Mouse (Mus musculus): ENCODE measurements around the gene Nkiras2. TPM values are rescaled to one million over a fixed set of nuclear protein-coding genes. Genes with fewer than 3 reads are reported as not detected.

Nkiras2 gene
- total and polyA plus RNA-seq, 3 experiments: 22.7 to 54.9 (median 40.4) TPM

- no peak for DNase-seq (ENCODE audit: low spot score)
- no peak for ATAC-seq (ENCODE audit: extremely low read depth, insufficient number of reproducible peaks, low FRiP score, poor library complexity, severe bottlenecking)
- TF ChIP-seq GATA2 (IDR thresholded peaks at IDR 0.05; ENCODE audit: borderline replicate concordance, low read depth, low read length) (no peak), CTCF (IDR thresholded peaks at IDR 0.05; ENCODE audit: low read depth, low read length) (no peak), GATA1 (IDR thresholded peaks at IDR 0.05; ENCODE audit: borderline replicate concordance, low read length) (no peak), TAL1 (conservative IDR thresholded peaks at IDR 0.05; ENCODE audit: low read depth, low read length) (no peak), POLR2AphosphoS5 (IDR thresholded peaks at IDR 0.05; ENCODE audit: insufficient replicate concordance, low read depth, low read length) (no peak)
- Histone ChIP-seq H3K4me3 (ENCODE audit: low read depth, low read length) (no peak overlapping the region), H3K4me1 (ENCODE audit: insufficient read depth, low read depth, low read length) (no peaks in the 10 kb centered on the region), H3K36me3 (replicated peaks) (peaks cover 100% of the 10 kb centered on the region), H3K9me3 (replicated peaks) (no peaks in the 10 kb centered on the region), H3K27me3 (ENCODE audit: insufficient read depth, low read length) (no peaks in the 10 kb centered on the region)
Observed at GRCm38 (mm10) chr11:100592346-100593046, 26.5 kb upstream of the Nkiras2 start.

DNA sequence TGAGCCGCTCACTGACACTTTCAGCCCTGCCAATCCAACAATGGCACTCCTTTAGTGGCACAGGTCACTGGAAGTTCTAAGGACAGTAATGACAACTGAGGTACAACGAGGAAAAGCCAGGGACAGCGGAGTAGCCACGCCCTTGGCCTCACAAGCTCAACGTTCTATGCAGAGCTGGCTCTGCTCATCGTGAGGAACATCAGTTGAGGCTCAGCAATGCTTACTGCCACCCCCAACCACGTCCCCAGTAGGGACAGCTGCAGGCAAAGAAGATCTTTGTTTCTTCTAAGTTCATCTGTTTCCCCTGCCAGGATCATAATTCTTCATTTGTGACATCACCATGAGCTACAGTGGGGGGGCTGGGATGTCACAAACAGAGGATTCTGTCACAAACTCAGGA is 24.4 kb upstream of the Nkiras2 start:
- no peak for ATAC-seq (ENCODE audit: extremely low read depth, insufficient number of reproducible peaks, low FRiP score, poor library complexity, severe bottlenecking)
- H3K9me3 ChIP-seq (replicated peaks): no peaks in the 10 kb centered on the region
- H3K4me1 ChIP-seq (ENCODE audit: insufficient read depth, low read depth, low read length): no peaks in the 10 kb centered on the region
- no peak overlapping the region for H3K4me3 ChIP-seq (ENCODE audit: low read depth, low read length)
- no peaks in the 10 kb centered on the region for H3K27me3 ChIP-seq (ENCODE audit: insufficient read depth, low read length)
- TF ChIP-seq GATA1 (IDR thresholded peaks at IDR 0.05; ENCODE audit: borderline replicate concordance, low read length): no peak
- TF ChIP-seq TAL1 (conservative IDR thresholded peaks at IDR 0.05; ENCODE audit: low read depth, low read length): no peak
- TF ChIP-seq GATA2 (IDR thresholded peaks at IDR 0.05; ENCODE audit: borderline replicate concordance, low read depth, low read length): no peak
- TF ChIP-seq CTCF (IDR thresholded peaks at IDR 0.05; ENCODE audit: low read depth, low read length): no peak
- TF ChIP-seq POLR2AphosphoS5 (IDR thresholded peaks at IDR 0.05; ENCODE audit: insufficient replicate concordance, low read depth, low read length): no peak
- peaks cover 100% of the 10 kb centered on the region for H3K36me3 ChIP-seq (replicated peaks)
- no peak for DNase-seq (ENCODE audit: low spot score)

DNA sequence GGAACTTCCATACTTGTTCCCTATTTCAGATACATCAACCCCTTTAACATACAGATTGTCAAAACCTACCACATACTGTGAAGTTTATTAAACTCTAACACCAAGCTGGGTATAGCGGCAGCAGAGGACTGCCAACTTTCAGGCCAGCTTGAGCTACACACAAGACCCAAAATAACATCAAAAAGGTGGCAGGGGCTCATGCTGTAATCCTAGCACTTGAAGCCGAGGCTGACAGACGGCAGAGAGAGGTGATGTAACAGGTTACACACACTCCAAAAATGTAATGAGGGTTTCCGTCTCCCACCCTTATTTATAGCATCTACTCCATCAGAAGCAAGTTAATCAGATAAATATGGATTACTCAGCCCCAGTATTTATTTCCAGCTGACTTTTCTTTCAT is 23.5 kb upstream of the Nkiras2 start:
- ATAC-seq (ENCODE audit: extremely low read depth, insufficient number of reproducible peaks, low FRiP score, poor library complexity, severe bottlenecking): no peak
- DNase-seq (ENCODE audit: low spot score): no peak
- Histone ChIP-seq H3K27me3 (ENCODE audit: insufficient read depth, low read length) (no peaks in the 10 kb centered on the region), H3K4me1 (ENCODE audit: insufficient read depth, low read depth, low read length) (no peaks in the 10 kb centered on the region), H3K36me3 (replicated peaks) (peaks cover 100% of the 10 kb centered on the region), H3K4me3 (ENCODE audit: low read depth, low read length) (no peak overlapping the region), H3K9me3 (replicated peaks) (no peaks in the 10 kb centered on the region)
- TF ChIP-seq GATA1 (IDR thresholded peaks at IDR 0.05; ENCODE audit: borderline replicate concordance, low read length) (no peak), CTCF (IDR thresholded peaks at IDR 0.05; ENCODE audit: low read depth, low read length) (no peak), TAL1 (conservative IDR thresholded peaks at IDR 0.05; ENCODE audit: low read depth, low read length) (no peak), POLR2AphosphoS5 (IDR thresholded peaks at IDR 0.05; ENCODE audit: insufficient replicate concordance, low read depth, low read length) (no peak), GATA2 (IDR thresholded peaks at IDR 0.05; ENCODE audit: borderline replicate concordance, low read depth, low read length) (no peak)

DNA sequence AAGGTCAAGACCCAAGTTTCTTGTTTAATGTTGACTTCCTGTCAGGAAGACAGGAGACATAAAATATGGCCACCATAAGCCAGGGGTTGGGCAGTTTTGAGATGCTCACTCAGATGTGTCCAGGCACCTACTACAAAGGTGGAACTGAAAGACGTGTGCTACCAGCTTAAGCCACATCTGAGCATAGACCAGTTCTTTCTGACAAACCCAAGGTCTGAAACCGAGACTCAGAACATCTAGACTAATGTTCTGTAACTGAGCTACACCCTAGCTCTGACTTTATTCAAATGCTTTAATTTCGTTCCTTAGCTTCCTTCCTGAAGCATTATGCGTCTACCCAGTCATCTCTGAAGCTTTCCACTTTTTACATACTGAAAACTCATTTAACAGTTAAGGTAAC is 21.0 kb upstream of the Nkiras2 start:
- H3K9me3 ChIP-seq (replicated peaks): no peaks in the 10 kb centered on the region
- peaks cover 99% of the 10 kb centered on the region for H3K36me3 ChIP-seq (replicated peaks)
- no peaks in the 10 kb centered on the region for H3K27me3 ChIP-seq (ENCODE audit: insufficient read depth, low read length)
- no peak for TF ChIP-seq GATA1 (IDR thresholded peaks at IDR 0.05; ENCODE audit: borderline replicate concordance, low read length)
- no peak for TF ChIP-seq CTCF (IDR thresholded peaks at IDR 0.05; ENCODE audit: low read depth, low read length)
- no peak for TF ChIP-seq POLR2AphosphoS5 (IDR thresholded peaks at IDR 0.05; ENCODE audit: insufficient replicate concordance, low read depth, low read length)
- no peak for TF ChIP-seq TAL1 (conservative IDR thresholded peaks at IDR 0.05; ENCODE audit: low read depth, low read length)
- no peak for TF ChIP-seq GATA2 (IDR thresholded peaks at IDR 0.05; ENCODE audit: borderline replicate concordance, low read depth, low read length)
- H3K4me3 ChIP-seq (ENCODE audit: low read depth, low read length): no peak overlapping the region
- ATAC-seq (ENCODE audit: extremely low read depth, insufficient number of reproducible peaks, low FRiP score, poor library complexity, severe bottlenecking) (no peak), DNase-seq (ENCODE audit: low spot score) (no peak)
- peaks cover under 1% of the 10 kb centered on the region; the same call in 1 of the 2 replicates for H3K4me1 ChIP-seq (ENCODE audit: insufficient read depth, low read depth, low read length)

GRCm38 (mm10) chr11:100601372-100601771 is 17.7 kb upstream of the Nkiras2 start:
- no peaks in the 10 kb centered on the region for H3K9me3 ChIP-seq (replicated peaks)
- H3K36me3 ChIP-seq (replicated peaks): peaks cover 94% of the 10 kb centered on the region
- H3K4me3 ChIP-seq (ENCODE audit: low read depth, low read length): no peak overlapping the region
- DNase-seq (ENCODE audit: low spot score) (no peak), ATAC-seq (ENCODE audit: extremely low read depth, insufficient number of reproducible peaks, low FRiP score, poor library complexity, severe bottlenecking) (no peak)
- peaks cover 12% of the 10 kb centered on the region for H3K4me1 ChIP-seq (ENCODE audit: insufficient read depth, low read depth, low read length)
- no peak for TF ChIP-seq GATA2 (IDR thresholded peaks at IDR 0.05; ENCODE audit: borderline replicate concordance, low read depth, low read length)
- no peak for TF ChIP-seq GATA1 (IDR thresholded peaks at IDR 0.05; ENCODE audit: borderline replicate concordance, low read length)
- no peak for TF ChIP-seq POLR2AphosphoS5 (IDR thresholded peaks at IDR 0.05; ENCODE audit: insufficient replicate concordance, low read depth, low read length)
- TF ChIP-seq CTCF (IDR thresholded peaks at IDR 0.05; ENCODE audit: low read depth, low read length): no peak
- TF ChIP-seq TAL1 (conservative IDR thresholded peaks at IDR 0.05; ENCODE audit: low read depth, low read length): no peak
- no peaks in the 10 kb centered on the region for H3K27me3 ChIP-seq (ENCODE audit: insufficient read depth, low read length)

DNA sequence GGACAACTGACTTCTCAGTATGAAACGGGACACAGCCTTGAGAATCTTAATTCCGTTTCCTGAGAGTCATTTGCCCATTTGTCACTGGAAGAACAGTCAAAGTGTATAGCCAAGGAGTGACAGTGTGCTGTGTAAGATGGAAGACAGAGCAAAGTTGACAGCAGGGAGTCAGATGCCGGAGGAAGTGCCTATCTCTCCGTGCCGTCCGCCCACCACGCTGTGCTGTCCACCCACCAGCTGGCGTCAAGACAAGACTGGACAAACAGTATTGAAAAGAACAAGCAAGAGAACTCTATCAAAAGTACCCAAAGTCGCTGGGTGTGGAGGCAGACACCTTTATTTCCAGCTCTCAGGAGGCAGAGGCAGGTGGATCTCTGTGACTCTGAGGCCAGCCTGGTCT is 15.9 kb upstream of the Nkiras2 start:
- ATAC-seq (ENCODE audit: extremely low read depth, insufficient number of reproducible peaks, low FRiP score, poor library complexity, severe bottlenecking): no peak
- no peak for TF ChIP-seq GATA1 (IDR thresholded peaks at IDR 0.05; ENCODE audit: borderline replicate concordance, low read length)
- TF ChIP-seq TAL1 (conservative IDR thresholded peaks at IDR 0.05; ENCODE audit: low read depth, low read length): no peak
- no peak for TF ChIP-seq POLR2AphosphoS5 (IDR thresholded peaks at IDR 0.05; ENCODE audit: insufficient replicate concordance, low read depth, low read length)
- no peak for TF ChIP-seq CTCF (IDR thresholded peaks at IDR 0.05; ENCODE audit: low read depth, low read length)
- no peak for TF ChIP-seq GATA2 (IDR thresholded peaks at IDR 0.05; ENCODE audit: borderline replicate concordance, low read depth, low read length)
- no peak for DNase-seq (ENCODE audit: low spot score)
- Histone ChIP-seq H3K27me3 (ENCODE audit: insufficient read depth, low read length) (no peaks in the 10 kb centered on the region), H3K4me3 (ENCODE audit: low read depth, low read length) (no peak overlapping the region), H3K9me3 (replicated peaks) (no peaks in the 10 kb centered on the region), H3K36me3 (replicated peaks) (peaks cover 92% of the 10 kb centered on the region), H3K4me1 (ENCODE audit: insufficient read depth, low read depth, low read length) (peaks cover 12% of the 10 kb centered on the region)

Data from G1E (cell line).